Mouse (Mus musculus) cerebellum, adult 9-10 months (tissue): ENCODE data around the gene Tbx15.
"Not testable (repeated sequence)": the region's sequence is repeated elsewhere in the genome, so short reads cannot be mapped to it uniquely, and the experiment has no call there.

Source experiments
- DNase-seq: peaks from one replicate; pipeline ENCODE4 v3.0.0; 2022

Gene Tbx15

DNA sequence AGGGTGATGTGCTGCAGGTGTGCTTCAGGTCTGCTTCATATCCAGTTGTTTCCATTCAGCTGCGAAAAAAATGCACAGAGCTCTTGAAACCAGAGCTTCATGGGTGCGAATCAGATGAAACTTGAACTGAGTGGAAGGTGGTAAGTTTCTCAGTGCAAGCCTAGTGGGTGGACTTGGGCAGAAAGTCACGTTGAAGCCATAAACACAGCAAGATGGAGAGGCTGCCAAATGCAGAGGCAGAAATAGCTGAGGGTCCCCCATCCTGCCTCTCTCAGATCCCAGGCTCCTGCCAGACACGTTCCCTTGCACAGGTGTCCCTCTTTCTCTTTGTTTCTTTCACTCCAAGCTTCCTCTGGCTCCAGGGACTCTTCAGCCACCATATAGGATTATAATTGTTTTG is 41.3 kb downstream of the Tbx15 start:
- DNase-seq, result no peak

DNA sequence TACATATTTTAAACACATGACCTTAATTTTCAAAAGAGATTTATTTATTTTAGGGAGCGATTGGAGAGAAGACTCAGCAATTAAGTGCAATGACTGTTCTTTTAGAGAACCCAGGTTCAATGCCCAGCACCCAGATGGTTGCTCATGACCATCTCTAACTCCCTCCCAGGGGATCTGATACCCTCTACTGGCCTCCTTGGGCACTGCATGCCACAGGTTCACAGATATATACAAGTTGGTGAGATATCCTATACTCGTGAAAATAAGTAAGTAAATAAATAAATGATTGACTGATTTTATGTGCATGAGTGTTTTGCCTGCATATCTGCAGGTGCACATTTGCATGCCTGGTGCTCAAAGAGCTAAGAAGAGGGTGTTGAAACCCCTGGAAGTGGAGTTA is 48.1 kb downstream of the Tbx15 start:
- no peak for DNase-seq

GRCm38 (mm10) chr3:99290064-99290702 is 50.0 kb downstream of the Tbx15 start:
- no peak for DNase-seq

- DNase-seq, result no peak
These were observed 50.7 kb downstream of the Tbx15 start for GRCm38 (mm10) chr3:99290878-99291277.

GRCm38 (mm10) chr3:99291386-99291785 is 51.2 kb downstream of the Tbx15 start:
- DNase-seq, result no peak

- no peak for DNase-seq
These were observed 52.4 kb downstream of the Tbx15 start for GRCm38 (mm10) chr3:99292531-99292931.

DNA sequence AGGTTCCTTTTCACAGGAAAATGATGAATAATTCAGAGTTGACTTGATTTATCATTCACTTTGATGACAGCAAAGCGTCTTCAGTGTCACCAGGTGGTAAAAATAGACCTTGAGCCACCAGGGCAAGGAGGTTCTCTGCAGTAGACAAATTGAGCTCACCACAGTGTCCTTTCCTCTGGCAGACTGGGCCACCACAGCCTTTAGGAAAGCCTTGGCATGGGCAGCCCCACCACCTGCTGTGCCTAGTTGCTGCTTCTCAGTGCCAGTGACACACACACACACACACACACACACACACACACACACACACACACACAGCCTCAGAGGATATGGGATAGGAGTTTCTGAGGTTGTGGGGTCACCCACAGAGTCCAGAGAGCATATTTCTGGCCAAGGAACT is 54.0 kb downstream of the Tbx15 start:
- DNase-seq, result not testable (repeated sequence)

GRCm38 (mm10) chr3:99295301-99295700 is 55.1 kb downstream of the Tbx15 start:
- no peak for DNase-seq

- DNase-seq, result no peak
These were observed 56.0 kb downstream of the Tbx15 start for GRCm38 (mm10) chr3:99296186-99296585.

- DNase-seq, result no peak
These were observed 60.7 kb downstream of the Tbx15 start for GRCm38 (mm10) chr3:99300846-99301245.

DNA sequence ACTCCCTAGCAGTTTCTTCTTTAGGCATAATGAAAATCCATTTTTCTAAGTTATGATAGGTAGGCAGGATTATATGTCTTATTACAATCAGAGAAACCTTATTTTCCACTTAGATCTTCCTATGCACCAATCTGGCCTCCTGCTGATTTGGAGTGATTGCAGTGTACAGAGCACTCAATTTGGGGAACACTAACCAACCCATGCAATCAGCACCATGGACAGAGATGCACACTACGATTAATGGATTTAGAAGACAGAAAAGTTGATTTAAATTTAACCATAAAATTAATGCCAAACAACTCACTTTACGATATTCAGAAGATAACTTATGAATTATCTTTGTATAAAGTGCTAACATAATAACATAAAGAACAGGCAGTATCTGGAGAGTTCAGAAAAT is 70.7 kb downstream of the Tbx15 start:
- DNase-seq, result no peak

DNA sequence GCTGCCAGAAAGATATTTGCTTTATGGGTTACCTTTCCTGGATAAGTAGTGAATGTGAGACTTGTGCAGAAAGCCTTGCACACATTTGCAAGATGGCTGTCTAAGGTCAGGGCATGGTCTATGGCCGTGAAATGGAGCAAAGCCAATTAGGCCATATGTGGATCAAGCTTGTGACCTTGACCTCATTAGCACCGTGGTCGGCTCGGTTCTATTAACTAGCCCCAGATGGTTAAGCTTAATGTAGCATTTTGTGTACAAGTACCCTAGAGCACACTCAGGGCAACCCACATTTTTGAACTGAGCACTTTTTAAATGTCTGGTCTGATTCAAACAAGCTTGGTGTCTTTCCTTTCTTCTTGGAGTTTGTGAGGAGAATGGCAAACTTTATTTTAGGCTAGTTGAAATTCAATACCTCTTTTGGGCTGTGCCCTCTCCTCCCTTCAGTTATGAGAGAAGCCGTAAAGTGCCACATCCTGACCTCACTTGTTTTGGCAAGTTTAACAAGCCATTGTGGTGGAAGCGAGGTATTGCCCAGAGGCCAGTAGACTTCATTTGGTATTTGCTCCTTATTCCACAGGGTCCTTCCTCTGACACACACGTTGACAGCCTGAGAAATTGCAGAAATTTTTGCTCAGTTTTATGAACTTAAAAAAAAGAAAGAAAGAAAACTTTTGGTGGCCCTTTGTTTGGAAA is 71.9 kb downstream of the Tbx15 start:
- DNase-seq, result no peak

GRCm38 (mm10) chr3:99322345-99322744 is 82.2 kb downstream of the Tbx15 start:
- DNase-seq, result no peak

- no peak for DNase-seq
These were observed 89.1 kb downstream of the Tbx15 start for GRCm38 (mm10) chr3:99329316-99329715.

- no peak for DNase-seq
These were observed 90.9 kb downstream of the Tbx15 start for GRCm38 (mm10) chr3:99331086-99331485.

DNA sequence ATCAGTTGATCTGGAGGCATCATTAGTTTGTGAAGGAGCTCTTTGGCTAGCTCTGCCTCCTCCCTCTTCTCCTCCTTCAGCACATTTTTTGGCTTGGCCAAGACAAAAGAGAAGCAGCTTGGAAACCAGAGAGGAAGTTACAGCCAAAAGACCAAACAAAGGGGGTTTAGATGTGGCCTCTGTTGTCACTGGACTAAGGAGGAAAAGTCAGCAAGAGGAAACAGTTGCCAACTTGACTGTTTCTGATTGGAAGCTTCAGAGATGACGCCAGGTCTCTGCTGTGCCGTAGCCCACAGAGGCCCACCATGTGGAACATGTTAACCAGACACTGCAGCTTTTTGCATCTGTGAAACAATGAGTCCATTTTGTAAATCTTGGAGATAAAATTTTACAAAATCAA is 96.7 kb downstream of the Tbx15 start:
- no peak for DNase-seq

- DNase-seq, result no peak
These were observed 98.6 kb downstream of the Tbx15 start for GRCm38 (mm10) chr3:99338756-99339155.

GRCm38 (mm10) chr3:99340021-99340420 is 99.8 kb downstream of the Tbx15 start:
- no peak for DNase-seq

- DNase-seq, result no peak
These were observed 139.6 kb downstream of the Tbx15 start for GRCm38 (mm10) chr3:99379616-99380250.

GRCm38 (mm10) chr3:99387127-99387526 is 146.9 kb downstream of the Tbx15 start:
- no peak for DNase-seq
